Mouse (Mus musculus) 3T3-L1 (cell line): Measurements from ENCODE around the gene Depdc5.
"Not testable (repeated sequence)": the region's sequence is repeated elsewhere in the genome, so short reads cannot be mapped to it uniquely, and the experiment has no call there.

Source experiments
- DNase-seq: peaks from one replicate; pipeline ENCODE4 v3.0.0-alpha.2; 2015; ENCODE audit warnings: low read depth, low spot score

The Depdc5 gene

GRCm38 (mm10) chr5:33030425-33031175 lies 167.1 kb downstream of the Depdc5 start:
- DNase-seq, result no peak

- peak; percentile 51 for DNase-seq
Observed at GRCm38 (mm10) chr5:33032036-33032773, 168.7 kb downstream of the Depdc5 start.

DNA sequence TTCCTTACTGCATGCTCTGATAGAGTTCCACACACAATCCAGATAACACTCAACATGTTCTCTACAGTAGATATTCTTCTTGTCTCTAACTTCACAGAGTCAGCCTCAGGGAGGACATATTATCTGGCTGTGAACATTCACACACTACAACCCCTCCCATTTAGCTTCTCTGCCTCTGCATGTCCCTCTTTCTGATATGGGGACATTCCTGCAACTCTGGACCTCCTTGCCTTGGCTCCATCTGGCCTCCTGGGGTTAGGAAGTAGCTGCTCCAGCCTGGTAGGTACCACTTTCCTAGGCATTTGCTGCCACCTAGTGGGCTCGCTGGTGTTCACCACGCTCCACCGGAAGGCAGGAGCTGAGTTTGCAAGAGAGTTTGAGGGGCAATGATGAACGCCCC lies 169.6 kb downstream of the Depdc5 start:
- peak; percentile 93 for DNase-seq

DNA sequence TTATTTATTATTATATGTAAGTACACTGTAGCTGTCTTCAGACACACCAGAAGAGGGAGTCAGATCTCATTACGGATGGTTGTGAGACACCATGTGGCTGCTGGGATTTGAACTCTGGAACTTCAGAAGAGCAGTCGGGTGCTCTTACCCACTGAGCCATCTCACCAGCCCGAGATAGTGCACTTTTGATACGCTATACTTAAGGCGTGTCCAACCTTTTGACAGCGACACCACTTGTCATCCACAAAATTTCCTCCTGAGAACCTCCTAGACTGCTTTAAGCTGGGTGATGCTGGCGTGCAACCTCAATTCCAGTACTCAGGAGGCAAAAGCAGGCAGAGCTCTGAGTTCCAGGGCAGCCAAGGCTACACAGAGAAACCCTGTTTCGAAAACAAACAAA lies 170.1 kb downstream of the Depdc5 start:
- DNase-seq, result not testable (repeated sequence)

GRCm38 (mm10) chr5:33034100-33034499 lies 170.6 kb downstream of the Depdc5 start:
- peak; percentile 64 for DNase-seq

DNA sequence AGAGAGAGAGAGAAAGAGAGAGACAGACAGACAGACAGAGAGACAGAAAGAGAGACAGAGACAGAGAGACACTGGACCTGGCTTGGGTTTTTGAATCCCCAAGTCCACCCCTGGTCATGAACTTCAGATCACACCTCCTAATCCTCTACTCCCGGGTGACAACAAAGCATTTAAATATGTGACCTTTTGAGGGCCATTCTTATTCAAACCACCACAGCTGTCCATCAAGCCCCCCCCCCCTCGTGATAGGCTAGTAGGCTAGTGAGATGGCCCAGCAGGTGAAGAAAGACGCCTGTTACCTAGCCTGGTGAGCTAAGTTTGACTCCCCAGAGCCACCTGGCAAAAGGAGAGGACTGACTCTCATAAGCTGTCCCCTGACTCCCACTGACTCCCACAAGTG lies 171.4 kb downstream of the Depdc5 start:
- DNase-seq, result no peak

DNA sequence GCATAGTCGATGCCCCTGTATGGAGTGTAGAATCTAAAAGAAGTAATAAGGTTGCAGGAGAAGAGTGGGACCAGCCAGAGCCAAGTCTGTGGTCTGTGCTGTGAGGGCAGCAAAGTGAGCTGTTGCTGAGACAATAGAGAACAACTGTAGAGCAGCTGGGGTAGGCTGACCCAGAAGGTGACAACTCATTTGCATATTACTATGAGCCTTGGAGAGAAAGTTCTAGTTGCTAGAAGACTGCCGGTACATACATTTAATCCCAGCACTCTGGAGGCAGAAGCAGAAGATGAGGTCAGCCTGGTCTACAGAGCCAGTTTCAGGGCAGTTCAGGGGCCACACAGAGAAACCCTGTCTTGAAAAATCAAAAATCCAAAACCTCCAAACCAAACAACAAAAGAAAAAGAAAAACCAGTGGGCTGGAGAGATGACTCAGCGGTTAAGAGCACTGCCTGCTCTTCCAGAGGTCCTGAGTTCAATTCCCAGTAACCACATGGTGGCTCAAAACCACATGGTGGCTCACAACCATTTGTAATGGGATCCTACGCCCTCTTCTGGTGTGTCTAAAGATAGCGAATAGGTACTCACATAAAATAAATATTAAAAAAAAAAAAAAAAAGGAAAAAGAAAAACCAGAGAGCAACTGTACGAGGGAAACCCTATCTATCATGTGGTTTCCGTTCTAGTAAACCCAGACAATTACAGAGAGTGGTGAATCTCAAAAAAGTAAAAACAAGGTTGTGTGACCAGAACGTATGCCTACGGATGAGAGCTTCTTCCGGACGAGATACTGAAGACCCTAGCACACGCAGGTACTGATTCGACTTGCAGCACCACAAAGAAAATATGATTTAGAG lies 175.4 kb downstream of the Depdc5 start:
- peak; percentile 55 for DNase-seq

DNA sequence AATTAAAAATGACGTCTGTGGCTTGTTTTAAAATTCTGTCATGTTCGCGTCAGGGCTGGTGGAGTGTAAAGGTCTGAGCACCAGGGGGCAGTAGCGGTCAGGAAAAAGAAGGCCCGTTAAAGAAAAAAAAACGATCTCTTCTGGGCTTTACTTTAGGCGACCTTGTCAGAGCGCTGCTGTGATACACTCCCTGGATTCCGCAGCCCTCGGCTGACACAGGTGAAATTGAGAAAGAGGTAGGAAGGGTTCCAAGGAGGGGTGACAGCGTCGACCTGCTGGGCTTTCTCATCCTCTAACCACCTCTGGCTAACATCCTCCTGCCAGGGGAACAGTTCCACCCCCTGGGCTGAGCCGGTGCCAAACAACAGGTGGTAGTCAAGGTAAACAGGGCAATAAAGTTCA lies 176.0 kb downstream of the Depdc5 start:
- DNase-seq, result peak; percentile 90

DNA sequence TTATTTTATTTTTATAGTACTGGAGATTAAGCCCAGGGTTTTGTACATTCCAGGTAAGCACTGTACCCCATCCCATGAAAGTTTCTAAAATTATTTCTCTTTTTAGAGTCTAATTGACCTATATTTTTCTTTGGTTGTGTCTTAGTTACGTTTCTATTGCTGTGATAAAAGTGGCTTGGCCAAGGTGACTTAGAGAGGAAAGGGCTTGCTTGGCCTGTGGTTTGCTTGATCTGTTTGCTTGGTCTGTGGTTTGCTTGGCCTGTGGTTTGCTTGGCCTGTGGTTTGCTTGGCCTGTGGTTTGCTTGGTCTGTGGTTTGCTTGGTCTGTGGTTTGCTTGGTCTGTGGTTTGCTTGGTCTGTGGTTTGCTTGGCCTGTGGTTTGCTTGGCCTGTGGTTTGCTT lies 177.2 kb downstream of the Depdc5 start:
- DNase-seq, result not testable (repeated sequence)

GRCm38 (mm10) chr5:33043397-33043796 lies 179.9 kb downstream of the Depdc5 start:
- DNase-seq, result no peak
